8 mouse cellular contexts compared by ENCODE assay signal in the genomic region with DNA sequence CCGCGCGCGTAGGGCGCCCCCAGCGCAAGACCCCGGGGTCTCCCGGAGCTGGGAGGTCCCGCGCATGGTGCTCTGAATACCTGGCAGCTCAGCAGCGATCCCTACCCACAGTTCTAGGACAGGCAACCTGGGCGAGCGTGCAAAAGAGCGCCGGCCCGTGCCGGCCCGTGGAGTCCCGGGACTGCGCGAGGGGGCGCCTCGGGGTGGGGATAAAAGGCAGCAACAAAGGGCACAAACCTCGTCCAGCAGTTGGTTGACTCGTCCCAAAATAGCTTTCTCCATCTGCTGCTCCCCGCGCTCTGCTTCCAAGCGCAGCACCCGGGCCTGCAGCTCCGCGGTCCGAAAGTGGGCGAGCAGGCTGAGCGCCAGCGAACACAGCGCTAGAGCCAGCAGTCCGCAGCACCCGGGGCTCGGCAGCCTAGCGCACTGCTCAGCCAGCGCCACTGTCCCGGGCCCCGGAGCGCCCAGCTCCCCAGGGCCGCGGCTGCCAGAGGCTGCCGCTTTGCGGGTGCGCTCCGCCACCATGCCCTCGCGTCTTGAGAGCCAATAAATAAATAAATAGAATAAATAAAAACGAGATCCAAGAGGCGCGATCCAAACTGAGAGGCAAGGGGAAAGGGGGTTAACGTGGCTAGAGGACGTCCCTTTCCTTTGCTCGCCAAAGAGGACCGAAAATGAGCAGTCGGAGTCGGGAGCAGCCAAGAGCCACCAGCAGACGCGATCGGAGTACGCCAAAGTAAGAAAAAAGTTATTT. TPM values are rescaled to one million over a fixed set of nuclear protein-coding genes. Genes with fewer than 3 reads are reported as not detected.
DNase-seq lines count a peak whose midpoint lies in the region; ATAC-seq and TF ChIP-seq lines count a peak whose summit lies in the region.

No protein-coding gene starts in this region.

- no peak for ATAC-seq in hindbrain, embryonic 14.5 days (ENCODE audit: low FRiP score)
- peak; percentile 78; the same call in 1 of the 2 replicates for ATAC-seq in limb, embryonic 12.5 days (ENCODE audit: insufficient number of reproducible peaks, insufficient read depth, low FRiP score, low TSS enrichment, low read depth)
- no peak for ATAC-seq in neural tube, embryonic 12.5 days (ENCODE audit: low FRiP score, low read depth)

- peak overlapping the region; percentile 56 for H3K4me2 ChIP-seq in hindbrain, embryonic 14.5 days (replicated peaks)
- H3K4me2 ChIP-seq in limb, embryonic 12.5 days, result peak overlapping the region; percentile 94
- H3K4me2 ChIP-seq in neural tube, embryonic 12.5 days (replicated peaks), result peak overlapping the region; percentile 78

- DNase-seq in cerebellum, adult 18-20 months, result peak; percentile 13 to 34
- no peak for DNase-seq in cerebellum, adult 9-10 months
- no peak for DNase-seq in ES-E14 (ENCODE audit: low read depth, low spot score)
- DNase-seq in forebrain, embryonic 10.5 days (ENCODE audit: extremely low spot score, low spot score), result peak; percentile 50
- DNase-seq in hindbrain, embryonic 14.5 days (ENCODE audit: low spot score), result no peak
- no peak for DNase-seq in thymus, adult 2 months

- no peak overlapping the region for H3K27ac ChIP-seq in ES-E14 (ENCODE audit: insufficient read depth, low read depth, low read length, poor library complexity, severe bottlenecking)
- peak overlapping the region; percentile 74 for H3K27ac ChIP-seq in forebrain, embryonic 10.5 days
- no peak overlapping the region for H3K27ac ChIP-seq in hindbrain, embryonic 14.5 days
- H3K27ac ChIP-seq in limb, embryonic 12.5 days, result 0 out of 2 replicates have a peak overlapping the region, but pooled peaks have one; percentile 53
- H3K27ac ChIP-seq in neural tube, embryonic 12.5 days, result no peak overlapping the region
- no peak overlapping the region for H3K27ac ChIP-seq in thymus, adult 2 months (ENCODE audit: control insufficient read depth, insufficient read depth, low read length)

- in situ Hi-C loops in ES-E14 (cut with MboI; ENCODE audit: low sequenced_read_pairs in 2 of 2, unreplicated experiment in 2 of 2), result no loop called here

- H3K4me1 ChIP-seq in ES-E14 (ENCODE audit: control insufficient read depth in 2 of 2, insufficient read depth in 2 of 2, low read length in 2 of 2, poor library complexity in 1 of 2), result peaks cover 4 to 13% of the 10 kb centered on the region in 2 experiments; a peak in 3 of 4 replicates
- peaks cover 43% of the 10 kb centered on the region for H3K4me1 ChIP-seq in forebrain, embryonic 10.5 days
- peaks cover 18% of the 10 kb centered on the region; the same call in 1 of the 2 replicates for H3K4me1 ChIP-seq in hindbrain, embryonic 14.5 days (replicated peaks; ENCODE audit: control insufficient read depth, insufficient read depth, low read length)
- H3K4me1 ChIP-seq in limb, embryonic 12.5 days (replicated peaks), result peaks cover 34% of the 10 kb centered on the region
- H3K4me1 ChIP-seq in neural tube, embryonic 12.5 days, result peaks cover 22% of the 10 kb centered on the region
- 0 out of 2 replicates have a peak, but pooled peaks cover 2% of the 10 kb centered on the region for H3K4me1 ChIP-seq in thymus, adult 2 months (replicated peaks; ENCODE audit: control insufficient read depth, insufficient read depth, low read length)

- no peak for TF ChIP-seq CTCF in thymus, adult 2 months (IDR thresholded peaks at IDR 0.05; ENCODE audit: borderline replicate concordance, control insufficient read depth, extremely low read depth, insufficient read depth, low read length, poor library complexity)

- no peak for TF ChIP-seq POLR2A in thymus, adult 2 months (IDR thresholded peaks at IDR 0.05; ENCODE audit: control insufficient read depth, extremely low read depth, insufficient read depth, low read length, poor library complexity)

- H3K27me3 ChIP-seq in forebrain, embryonic 10.5 days (ENCODE audit: poor library complexity, severe bottlenecking), result peaks cover 92% of the 10 kb centered on the region
- peaks cover 58% of the 10 kb centered on the region for H3K27me3 ChIP-seq in hindbrain, embryonic 14.5 days (ENCODE audit: control insufficient read depth, insufficient read depth, low read length)
- peaks cover 54% of the 10 kb centered on the region for H3K27me3 ChIP-seq in limb, embryonic 12.5 days
- peaks cover 67% of the 10 kb centered on the region for H3K27me3 ChIP-seq in neural tube, embryonic 12.5 days (replicated peaks)
- H3K27me3 ChIP-seq in thymus, adult 2 months (ENCODE audit: control insufficient read depth, insufficient read depth, low read length), result peaks cover 13% of the 10 kb centered on the region

- H3K4me3 ChIP-seq in ES-E14 (ENCODE audit: insufficient read depth in 1 of 2, low read depth in 1 of 2, low read length in 2 of 2, poor library complexity in 1 of 2, severe bottlenecking in 1 of 2), result peak overlapping the region; percentile 68 to 80
- H3K4me3 ChIP-seq in forebrain, embryonic 10.5 days, result peak overlapping the region; percentile 60
- H3K4me3 ChIP-seq in hindbrain, embryonic 14.5 days (replicated peaks; ENCODE audit: low read length), result peak overlapping the region; percentile 33
- peak overlapping the region; percentile 52 for H3K4me3 ChIP-seq in limb, embryonic 12.5 days (replicated peaks)
- peak overlapping the region; percentile 38 for H3K4me3 ChIP-seq in neural tube, embryonic 12.5 days
- H3K4me3 ChIP-seq in thymus, adult 2 months (ENCODE audit: control insufficient read depth, insufficient read depth, low read length), result no peak overlapping the region

- H3K36me3 ChIP-seq in ES-E14 (ENCODE audit: control insufficient read depth, insufficient read depth, low read length, poor library complexity, severe bottlenecking), result no peaks in the 10 kb centered on the region
- H3K36me3 ChIP-seq in forebrain, embryonic 10.5 days (replicated peaks), result no peaks in the 10 kb centered on the region
- no peaks in the 10 kb centered on the region for H3K36me3 ChIP-seq in hindbrain, embryonic 14.5 days (replicated peaks; ENCODE audit: control insufficient read depth, insufficient read depth)
- no peaks in the 10 kb centered on the region for H3K36me3 ChIP-seq in limb, embryonic 12.5 days
- H3K36me3 ChIP-seq in neural tube, embryonic 12.5 days, result no peaks in the 10 kb centered on the region
- no peaks in the 10 kb centered on the region for H3K36me3 ChIP-seq in thymus, adult 2 months (ENCODE audit: control insufficient read depth, insufficient read depth, low read length)

- no peaks in the 10 kb centered on the region for H3K9me3 ChIP-seq in ES-E14 (ENCODE audit: control insufficient read depth, insufficient read depth, low read depth, low read length)
- H3K9me3 ChIP-seq in forebrain, embryonic 10.5 days, result peaks cover 4% of the 10 kb centered on the region; the same call in 1 of the 2 replicates
- no peaks in the 10 kb centered on the region for H3K9me3 ChIP-seq in hindbrain, embryonic 14.5 days (ENCODE audit: control insufficient read depth, low read length)
- H3K9me3 ChIP-seq in limb, embryonic 12.5 days, result no peaks in the 10 kb centered on the region
- no peaks in the 10 kb centered on the region for H3K9me3 ChIP-seq in neural tube, embryonic 12.5 days

- WGBS in forebrain, embryonic 10.5 days, result under 1% methylated on average over 65 of the region's 65 CpGs
- under 1% methylated on average over 65 of the region's 65 CpGs for WGBS in hindbrain, embryonic 14.5 days
- under 1% methylated on average over 64 of the region's 65 CpGs for WGBS in limb, embryonic 12.5 days
- WGBS in neural tube, embryonic 12.5 days, result under 1% methylated on average over 65 of the region's 65 CpGs
- WGBS in thymus, adult 2 months, result 2% methylated on average over 65 of the region's 65 CpGs

- H3K9ac ChIP-seq in ES-E14 (ENCODE audit: insufficient read depth, low read depth, low read length, poor library complexity, severe bottlenecking), result peak overlapping the region; percentile 63
- H3K9ac ChIP-seq in hindbrain, embryonic 14.5 days, result peak overlapping the region; percentile 39
- peak overlapping the region; percentile 58 for H3K9ac ChIP-seq in limb, embryonic 12.5 days (replicated peaks)
- H3K9ac ChIP-seq in neural tube, embryonic 12.5 days, result peak overlapping the region; percentile 51; the same call in 1 of the 2 replicates

TF ChIP-seq in ES-E14, 5 proteins besides CTCF, POLR2A, EP300 and RAD21:
- TF ChIP-seq HCFC1 (IDR thresholded peaks at IDR 0.05; ENCODE audit: borderline replicate concordance, insufficient read depth, low read length), result no peak
- no peak for TF ChIP-seq CHD2 (IDR thresholded peaks at IDR 0.05; ENCODE audit: low read depth, low read length)
- no peak for TF ChIP-seq ZC3H11A (IDR thresholded peaks at IDR 0.05; ENCODE audit: borderline replicate concordance, low read depth, low read length)
- TF ChIP-seq ZNF384 (IDR thresholded peaks at IDR 0.05; ENCODE audit: low read depth, low read length), result no peak
- no peak for TF ChIP-seq MAFK (IDR thresholded peaks at IDR 0.05; ENCODE audit: insufficient read depth, low read depth, low read length)

RNA-seq across cellular contexts. Expression of gene Col13a1, which starts 0.6 kb away (rescaled TPM):
- total RNA-seq in ES-E14 (2012; rRNA removed), result 4.2 and 4.7 TPM in 2 replicates
- polyA plus RNA-seq in forebrain, embryonic 10.5 days (2016; fragmentation: Nextera tagmentation; extraction: Ambion mirVana), result 3.2 and 3.4 TPM in 2 replicates
- polyA plus RNA-seq in hindbrain, embryonic 14.5 days (2014; fragmentation: Nextera tagmentation; extraction: Ambion mirVana), result 2.8 and 2.9 TPM in 2 replicates
- polyA plus RNA-seq in limb, embryonic 12.5 days (2016; fragmentation: Nextera tagmentation; extraction: Ambion mirVana), result 3.0 and 3.9 TPM in 2 replicates
- polyA plus RNA-seq in neural tube, embryonic 12.5 days (2016; fragmentation: Nextera tagmentation; extraction: Ambion mirVana), result 2.9 and 3.5 TPM in 2 replicates
- 0.13 TPM in 2 replicates for polyA plus RNA-seq in thymus, adult 2 months (2012; rRNA removed)

Comparison
In these comparisons a context has a peak if more than half of its experiments do, and no peak if none do; other contexts are left out.
1. DNase-seq: peak in cerebellum, adult 18-20 months (2 of 2) and forebrain, embryonic 10.5 days (single experiment); none in cerebellum, adult 9-10 months (single experiment), ES-E14 (single experiment), hindbrain, embryonic 14.5 days (single experiment) and thymus, adult 2 months (single experiment).
2. H3K27ac ChIP-seq: peak in forebrain, embryonic 10.5 days (single experiment) and limb, embryonic 12.5 days (single experiment); none in ES-E14 (single experiment), hindbrain, embryonic 14.5 days (single experiment), neural tube, embryonic 12.5 days (single experiment) and thymus, adult 2 months (single experiment).
3. Peak in every context shown above with its lines, with median percentiles within 50 percentile points of each other: H3K9ac ChIP-seq and H3K4me2 ChIP-seq.